Mouse (Mus musculus) thymus, postnatal 14 days (tissue): ENCODE results near the gene Ric3.

ENCODE experiments used
- DNase-seq: peaks from one replicate; pipeline ENCODE4 v3.0.0; 2021

The Ric3 gene

DNA sequence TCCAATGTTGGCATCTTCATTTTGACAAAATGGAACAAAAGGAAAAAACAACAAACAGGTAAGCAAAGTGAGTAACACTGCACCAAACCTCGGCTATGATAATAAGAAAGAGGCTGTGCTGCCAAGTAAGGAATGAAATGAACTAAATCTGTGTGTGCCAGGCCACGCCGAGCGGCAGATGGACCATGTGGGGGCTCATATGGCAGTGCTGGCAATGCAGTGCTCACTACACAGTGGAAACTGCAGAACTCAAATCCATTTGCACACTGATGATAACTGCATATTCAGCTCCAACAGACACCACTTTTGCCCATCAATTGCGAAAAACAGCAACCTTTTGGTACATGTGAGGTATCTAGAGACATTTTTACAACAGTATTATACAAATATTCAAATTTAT, 43.7 kb downstream of the Ric3 start:
- no peak for DNase-seq

DNA sequence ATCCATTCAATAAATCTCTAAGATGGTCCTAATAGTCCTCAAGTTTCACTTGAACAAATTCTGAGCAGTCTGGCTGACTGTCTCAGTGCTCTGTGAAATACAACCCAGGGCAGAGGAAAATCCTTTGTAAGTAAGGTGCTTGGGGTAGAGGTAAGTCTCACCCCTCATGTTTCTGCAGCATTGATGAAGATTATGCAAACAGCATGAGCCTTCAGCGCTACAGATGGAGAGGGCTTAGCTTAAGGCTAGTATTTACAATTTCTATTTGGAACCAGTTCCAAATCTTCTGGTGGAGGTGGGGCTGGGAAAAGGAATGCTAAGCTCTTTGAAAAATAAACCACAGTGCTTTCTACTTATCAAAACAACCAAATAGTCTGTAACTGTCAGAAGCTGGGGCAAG, 44.1 kb downstream of the Ric3 start:
- no peak for DNase-seq

DNA sequence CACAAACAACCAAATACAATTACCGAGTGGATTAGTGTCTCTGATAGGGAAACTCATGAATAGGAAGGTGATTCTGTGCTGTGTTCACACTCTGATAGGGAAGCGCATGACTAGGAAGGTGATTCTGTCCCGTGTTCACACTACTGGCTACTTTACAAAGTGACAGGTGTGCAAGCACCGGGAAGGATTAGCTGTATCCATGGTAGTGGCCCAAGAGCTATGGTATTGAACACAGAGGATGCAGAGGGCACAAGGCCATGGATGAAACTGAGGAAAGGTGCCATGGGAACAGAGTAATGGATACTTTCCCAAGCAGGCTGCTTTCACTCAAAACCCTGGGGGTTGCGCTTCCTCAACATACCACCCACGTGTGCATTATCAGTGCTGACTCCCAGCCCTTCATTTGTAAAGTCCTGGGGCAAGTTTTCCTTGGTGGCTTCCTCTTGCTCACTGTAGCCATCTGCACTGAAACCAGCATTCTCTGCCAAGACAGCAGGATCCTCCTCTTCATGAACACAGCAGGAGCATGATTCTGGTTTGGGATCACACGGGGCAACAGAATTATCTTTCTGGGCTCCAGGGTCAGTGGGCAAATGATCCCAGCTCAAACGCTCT, 44.9 kb downstream of the Ric3 start:
- DNase-seq, result no peak

GRCm38 (mm10) chr7:109032054-109032453, 51.1 kb downstream of the Ric3 start:
- DNase-seq, result no peak

- no peak for DNase-seq
These were observed 51.8 kb downstream of the Ric3 start for GRCm38 (mm10) chr7:109031331-109031730.

GRCm38 (mm10) chr7:109029961-109030465, 53.1 kb downstream of the Ric3 start:
- DNase-seq, result no peak

DNA sequence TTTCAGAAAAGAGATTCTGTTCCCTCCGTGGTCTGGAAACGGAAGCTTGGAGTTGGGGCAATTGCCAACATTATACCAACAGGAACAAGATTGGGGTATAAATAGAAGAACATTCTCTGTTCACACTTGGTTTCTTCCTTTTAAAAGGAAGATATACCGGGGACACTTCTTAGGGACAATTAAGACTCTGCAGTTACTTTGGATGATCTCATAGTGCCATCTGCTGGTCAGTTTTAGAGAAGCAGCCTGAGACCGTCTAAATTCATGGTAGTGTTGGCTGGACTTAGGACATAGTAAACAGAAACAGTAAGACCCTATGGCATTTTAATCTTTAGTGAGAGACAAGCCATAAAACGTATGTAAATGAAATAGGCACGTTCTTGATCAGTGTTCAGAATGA, 54.9 kb downstream of the Ric3 start:
- DNase-seq, result peak; percentile 32

GRCm38 (mm10) chr7:109027721-109028120, 55.4 kb downstream of the Ric3 start:
- DNase-seq, result no peak

DNA sequence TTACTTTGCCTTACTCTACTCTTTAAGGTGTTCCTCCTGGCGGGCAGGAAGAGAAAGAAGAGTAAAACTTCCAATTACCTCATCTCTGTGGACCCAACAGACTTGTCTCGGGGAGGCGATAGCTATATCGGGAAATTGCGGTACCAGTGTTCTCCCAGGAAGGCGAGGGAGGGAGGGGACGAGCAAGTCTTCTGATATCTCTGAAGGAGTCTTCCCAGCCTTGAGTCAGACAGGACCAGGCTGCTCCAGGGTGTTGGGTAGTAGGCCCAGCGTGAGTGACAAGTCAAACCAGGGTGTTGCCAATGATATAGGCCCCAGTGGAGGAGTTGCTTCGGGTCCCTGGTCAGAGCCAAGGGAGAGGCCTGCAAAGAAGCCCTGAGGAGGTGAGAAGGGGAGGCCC, 56.2 kb downstream of the Ric3 start:
- no peak for DNase-seq

DNA sequence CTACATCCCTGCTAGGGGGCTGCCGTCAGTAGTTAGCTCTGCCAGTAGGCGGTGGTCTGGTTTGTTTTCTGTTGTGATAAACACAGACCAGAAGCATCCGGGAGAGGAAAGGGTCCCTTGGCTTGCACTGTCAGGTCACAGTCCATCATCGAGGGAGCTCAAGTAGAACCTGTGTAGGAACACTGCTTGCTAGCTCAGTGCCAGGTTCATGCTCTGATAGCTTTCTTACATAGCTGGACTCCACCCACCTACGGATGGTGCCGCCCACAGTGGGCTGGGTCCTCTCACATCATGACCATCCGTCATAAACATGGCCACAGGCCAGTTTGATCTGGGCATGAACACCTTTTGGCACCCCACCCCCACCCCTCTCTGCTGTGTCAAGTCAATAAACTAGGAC, 57.4 kb downstream of the Ric3 start:
- no peak for DNase-seq

DNA sequence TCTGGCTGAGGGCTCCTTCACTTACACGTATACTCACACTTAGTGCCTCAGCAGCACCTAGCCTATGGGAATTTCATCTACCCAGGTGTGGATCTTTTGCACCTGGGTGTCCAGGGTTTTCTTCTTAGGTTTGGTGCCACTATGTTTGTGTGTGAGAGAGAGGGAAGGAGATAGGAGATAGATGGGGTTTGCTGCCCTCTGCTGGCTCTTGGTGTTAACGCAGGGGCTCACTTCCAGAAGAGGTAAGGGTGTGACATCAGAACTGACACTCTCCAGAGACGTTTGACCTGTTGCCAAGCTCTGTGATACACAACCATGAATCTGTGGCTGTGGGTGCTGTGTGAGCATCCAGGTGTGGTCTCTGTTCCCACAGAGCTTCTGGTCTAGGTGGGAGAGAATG, 61.7 kb downstream of the Ric3 start:
- DNase-seq, result peak; percentile 45

DNA sequence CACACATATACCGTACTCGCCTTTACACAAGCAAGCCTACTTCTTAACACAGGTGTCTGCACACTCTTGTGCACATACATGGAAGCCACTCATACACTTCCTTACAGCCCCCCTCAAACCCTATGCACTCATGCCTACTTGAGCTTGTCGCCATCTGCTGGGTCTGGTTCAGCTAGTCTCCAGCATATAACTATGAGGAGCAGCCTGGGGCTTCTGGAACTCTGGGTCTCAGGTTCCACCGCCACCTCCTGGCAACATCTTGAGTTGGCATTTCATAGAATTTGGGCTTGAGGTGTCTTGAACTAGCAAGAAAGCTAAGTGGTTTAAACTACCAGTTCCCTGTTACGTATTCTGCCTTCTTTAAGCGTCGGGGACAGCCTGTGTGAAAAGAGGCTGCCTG, 63.9 kb downstream of the Ric3 start:
- DNase-seq, result no peak

- no peak for DNase-seq
These were observed 66.7 kb downstream of the Ric3 start for GRCm38 (mm10) chr7:109016378-109016923.

- no peak for DNase-seq
These were observed 68.3 kb downstream of the Ric3 start for GRCm38 (mm10) chr7:109014851-109015250.

GRCm38 (mm10) chr7:109012998-109013625, 70.0 kb downstream of the Ric3 start:
- no peak for DNase-seq

- DNase-seq, result no peak
These were observed 70.6 kb downstream of the Ric3 start for GRCm38 (mm10) chr7:109012575-109012974.

DNA sequence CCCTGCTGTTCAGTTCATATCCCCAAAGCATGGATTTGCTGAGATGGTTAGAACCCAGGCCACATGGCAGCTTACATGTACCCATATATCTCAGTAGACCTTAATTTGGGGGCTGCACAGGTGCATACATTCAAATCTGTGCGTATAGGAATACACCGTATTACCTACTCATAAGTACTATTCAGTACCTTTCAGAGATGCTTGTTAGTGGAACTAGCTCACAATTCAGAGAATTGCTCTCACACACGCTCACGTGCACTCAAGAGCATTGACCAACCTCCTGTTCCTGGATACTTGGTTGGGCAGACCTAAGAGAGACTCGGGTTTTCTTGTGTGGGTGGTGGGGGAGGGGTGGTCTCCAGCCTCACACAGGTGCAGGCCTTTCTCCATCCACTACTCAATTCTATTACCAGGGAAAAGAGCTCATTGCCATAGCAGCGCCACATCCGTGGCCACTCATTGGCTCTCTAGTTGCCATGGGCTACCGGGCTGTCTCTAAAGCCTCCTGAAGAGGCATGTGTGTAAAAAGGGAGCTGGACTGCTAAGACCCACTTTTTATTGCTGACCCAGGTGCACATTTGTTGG, 71.4 kb downstream of the Ric3 start:
- DNase-seq, result no peak

GRCm38 (mm10) chr7:109010720-109011595, 72.2 kb downstream of the Ric3 start:
- no peak for DNase-seq

DNA sequence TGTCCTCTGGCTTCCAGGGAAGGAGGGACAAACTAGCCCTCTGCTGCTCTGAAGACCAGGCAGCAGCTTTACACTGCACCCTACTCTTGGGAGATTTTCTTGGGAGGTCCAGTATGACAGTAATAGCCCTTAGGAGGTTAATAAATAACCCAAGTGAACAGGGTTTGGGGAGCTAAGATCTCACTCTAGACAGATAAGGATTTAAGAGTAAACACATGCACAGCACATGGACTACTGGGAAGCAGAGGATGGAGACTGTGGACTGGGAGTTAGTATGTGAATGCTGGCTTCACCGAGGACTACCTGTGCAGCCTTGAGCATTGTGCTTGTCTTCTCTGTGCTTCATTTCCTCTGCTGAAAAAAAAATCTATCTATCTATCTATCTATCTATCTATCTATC, 73.9 kb downstream of the Ric3 start:
- no peak for DNase-seq

GRCm38 (mm10) chr7:109003653-109004052, 79.5 kb downstream of the Ric3 start:
- no peak for DNase-seq

DNA sequence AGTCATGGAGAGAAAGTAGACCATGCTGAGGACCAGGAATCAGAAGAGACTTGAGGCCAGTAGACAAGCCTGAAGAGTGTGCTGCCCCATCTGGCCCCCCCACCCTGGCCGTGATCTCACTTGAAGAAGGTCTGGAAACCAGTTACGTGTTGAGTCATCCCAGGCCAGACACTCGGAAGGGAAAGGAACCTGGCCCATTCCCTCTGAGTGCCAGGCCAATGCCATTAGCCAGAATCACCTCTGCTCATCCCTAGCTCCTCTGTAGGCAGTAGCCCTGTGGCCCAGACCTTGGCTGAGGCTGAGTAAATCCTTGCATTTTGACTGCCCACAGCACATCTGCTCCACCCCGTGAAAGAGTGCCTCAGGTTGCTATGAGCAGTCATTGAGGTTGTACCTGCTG, 81.2 kb downstream of the Ric3 start:
- no peak for DNase-seq

- peak; percentile 39 for DNase-seq
These were observed 82.7 kb downstream of the Ric3 start for GRCm38 (mm10) chr7:109000315-109000954.

- no peak for DNase-seq
These were observed 87.0 kb downstream of the Ric3 start for GRCm38 (mm10) chr7:108996156-108996555.
